Mouse (Mus musculus) ES-E14 (cell line): ENCODE data around the gene Sfta2.

ENCODE experiments used
- CHD2 ChIP-seq: IDR thresholded peaks from 2 replicates; pipeline ENCODE4 v1.6.1; 2014; ENCODE audit warnings: mild to moderate bottlenecking, low read depth, low read length, inconsistent platforms
- ZC3H11A ChIP-seq: IDR thresholded peaks from 2 replicates; pipeline ENCODE4 v1.6.1; 2012; ENCODE audit warnings: low read depth, mild to moderate bottlenecking, inconsistent platforms, low read length, borderline replicate concordance

GRCm38 (mm10) chr17:35691811-35692210 lies 90.5 kb downstream of the Sfta2 start:
- TF ChIP-seq ZC3H11A (no peak), CHD2 (no peak)
